Mouse (Mus musculus) thymus, adult 2 months (tissue): ENCODE measurements around the gene Mecom.

Experiments
- CTCF ChIP-seq: fragments of 200-500 bp; IDR thresholded peaks from 2 replicates; pipeline ENCODE4 v1.5.1; 2012; ENCODE audit warnings: mild to moderate bottlenecking, control low read depth, low read length, moderate library complexity, borderline replicate concordance; ENCODE audit not compliant: control insufficient read depth, poor library complexity, insufficient read depth; ENCODE audit errors: extremely low read depth
- POLR2A ChIP-seq: fragments of 200-500 bp; IDR thresholded peaks from 2 replicates; pipeline ENCODE4 v1.6.1; 2012; ENCODE audit warnings: mild to moderate bottlenecking, low read length, control low read depth, moderate library complexity; ENCODE audit not compliant: control insufficient read depth, poor library complexity, insufficient read depth; ENCODE audit errors: extremely low read depth

DNA sequence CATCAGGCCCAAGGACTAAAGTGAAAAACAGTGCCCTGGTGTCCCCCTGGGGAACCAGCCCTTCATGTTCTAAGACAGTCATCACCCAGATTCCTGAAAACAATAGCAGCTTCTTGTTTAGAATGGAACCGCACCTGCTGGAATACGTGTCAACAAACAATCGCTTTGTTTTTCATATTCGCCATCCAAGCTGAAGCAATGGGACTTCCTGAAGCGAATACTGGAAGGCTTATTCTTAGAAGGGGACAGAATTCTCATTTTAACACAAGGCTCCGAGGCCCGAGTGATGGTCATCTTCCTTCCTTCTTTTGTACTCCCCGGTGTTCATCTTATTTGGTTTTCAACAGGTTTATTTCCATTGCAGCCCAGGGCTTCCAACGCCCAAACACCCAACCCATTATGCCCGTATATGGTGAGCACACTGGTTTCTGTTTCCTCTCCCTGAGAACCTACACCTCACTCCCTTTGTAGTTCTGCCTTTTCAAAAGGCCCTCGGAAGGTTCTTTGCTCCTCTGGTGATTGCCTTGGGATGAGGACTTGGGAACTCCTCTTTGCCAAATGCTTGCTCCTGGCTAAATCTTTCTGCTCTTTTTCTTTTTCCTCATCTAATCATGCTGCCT, 81.7 kb downstream of the Mecom start:
- TF ChIP-seq CTCF, result no peak
- no peak for TF ChIP-seq POLR2A
